Mouse (Mus musculus) limb, embryonic 11.5 days (tissue): ENCODE measurements around the gene Sdk2. TPM values are rescaled to one million over a fixed set of nuclear protein-coding genes. Genes with fewer than 3 reads are reported as not detected.

ENCODE experiments used
- ATAC-seq: fragments of 200-750 bp; cut with Nextera tagmentation; 2 replicates; pipeline ENCODE4 v1.8.0; 2017; ENCODE audit warnings: low read depth; ENCODE audit not compliant: insufficient number of reproducible peaks, low FRiP score, low TSS enrichment
- DNase-seq: peaks from one replicate; pipeline ENCODE4 v3.0.0-alpha.2; 2015; ENCODE audit warnings: low spot score
- H3K27ac ChIP-seq: fragments of 300-500 bp; sonication (generic); replicated peaks from 2 replicates; pipeline ENCODE4 v1.5.1; 2014; ENCODE audit warnings: low read depth, mild to moderate bottlenecking, low read length
- H3K27me3 ChIP-seq: fragments of 300-500 bp; sonication (generic); 2 replicates; pipeline ENCODE4 v1.6.1; 2014; ENCODE audit warnings: mild to moderate bottlenecking, low read length, mixed read lengths; ENCODE audit not compliant: control insufficient read depth, insufficient read depth
- H3K36me3 ChIP-seq: fragments of 300-500 bp; sonication (generic); 2 replicates; pipeline ENCODE4 v1.6.1; 2014; ENCODE audit warnings: mild to moderate bottlenecking, low read length, moderate library complexity, mixed read lengths; ENCODE audit not compliant: control insufficient read depth, insufficient read depth
- H3K4me1 ChIP-seq: fragments of 300-500 bp; sonication (generic); 2 replicates; pipeline ENCODE4 v1.6.1; 2014; ENCODE audit warnings: low read length, mixed read lengths; ENCODE audit not compliant: control insufficient read depth, insufficient read depth
- H3K4me2 ChIP-seq: fragments of 300-500 bp; sonication (generic); 2 replicates; pipeline ENCODE4 v1.6.1; 2014; ENCODE audit warnings: low read depth, mild to moderate bottlenecking, moderate library complexity; ENCODE audit not compliant: severe bottlenecking
- H3K4me3 ChIP-seq: fragments of 300-500 bp; sonication (generic); 2 replicates; pipeline ENCODE4 v1.5.1; 2014; ENCODE audit warnings: low read depth, low read length
- H3K9ac ChIP-seq: fragments of 300-500 bp; sonication (generic); 2 replicates; pipeline ENCODE4 v1.6.1; 2014; ENCODE audit warnings: mild to moderate bottlenecking, low read length
- H3K9me3 ChIP-seq: fragments of 300-500 bp; sonication (generic); 2 replicates; pipeline ENCODE4 v1.6.1; 2016; ENCODE audit warnings: low read length; ENCODE audit not compliant: control insufficient read depth
- WGBS: fragments of 180-500 bp; shearing (Covaris S2); extraction: QIAGEN DNeasy Blood & Tissue Kit; methylation state at CpG from one replicate; pipeline ENCODE4 v1.1.7; 2014; 5-methylcytosine and 5-hydroxymethylcytosine counted together
- polyA plus RNA-seq: library from polyadenylated mRNA; unstranded; fragments of >200 nt; fragmentation: Nextera tagmentation; extraction: Ambion mirVana; gene quantifications from 2 replicates; pipeline ENCODE4 v1.2.1, GENCODE M21; 2014

Sdk2 gene
- polyA plus RNA-seq, 1 experiment from 2014 or later: 0.60 TPM

DNA sequence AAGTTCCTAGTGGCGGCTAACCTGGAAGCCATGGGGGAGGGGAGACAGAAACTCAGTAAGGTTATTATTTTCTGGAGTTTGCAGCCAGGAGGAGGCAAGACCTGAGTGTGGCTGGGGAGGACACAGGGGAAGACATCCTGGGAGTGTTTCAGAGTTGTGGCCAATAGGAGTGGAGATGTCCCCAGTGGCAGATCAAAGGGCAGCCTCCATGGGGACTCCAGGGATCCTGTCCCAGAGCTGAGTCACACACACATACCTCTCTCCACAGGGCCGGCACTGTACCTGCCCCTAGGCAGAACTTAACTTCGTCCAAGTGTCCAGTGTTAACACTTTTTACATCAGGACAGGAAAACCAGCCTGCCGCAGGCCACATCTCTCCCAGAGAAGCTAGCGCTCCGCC is 331.7 kb downstream of the Sdk2 start:
- ATAC-seq: no peak
- no peak overlapping the region for H3K9ac ChIP-seq
- no peaks in the 10 kb centered on the region for H3K27me3 ChIP-seq
- H3K27ac ChIP-seq: no peak overlapping the region
- no peak overlapping the region for H3K4me2 ChIP-seq
- H3K4me1 ChIP-seq: peaks cover 25% of the 10 kb centered on the region
- H3K36me3 ChIP-seq: no peaks in the 10 kb centered on the region; the same call in 1 of the 2 replicates
- H3K4me3 ChIP-seq: no peak overlapping the region
- 67% methylated on average over 6 of the region's 6 CpGs for WGBS
- DNase-seq: no peak
- H3K9me3 ChIP-seq: no peaks in the 10 kb centered on the region

DNA sequence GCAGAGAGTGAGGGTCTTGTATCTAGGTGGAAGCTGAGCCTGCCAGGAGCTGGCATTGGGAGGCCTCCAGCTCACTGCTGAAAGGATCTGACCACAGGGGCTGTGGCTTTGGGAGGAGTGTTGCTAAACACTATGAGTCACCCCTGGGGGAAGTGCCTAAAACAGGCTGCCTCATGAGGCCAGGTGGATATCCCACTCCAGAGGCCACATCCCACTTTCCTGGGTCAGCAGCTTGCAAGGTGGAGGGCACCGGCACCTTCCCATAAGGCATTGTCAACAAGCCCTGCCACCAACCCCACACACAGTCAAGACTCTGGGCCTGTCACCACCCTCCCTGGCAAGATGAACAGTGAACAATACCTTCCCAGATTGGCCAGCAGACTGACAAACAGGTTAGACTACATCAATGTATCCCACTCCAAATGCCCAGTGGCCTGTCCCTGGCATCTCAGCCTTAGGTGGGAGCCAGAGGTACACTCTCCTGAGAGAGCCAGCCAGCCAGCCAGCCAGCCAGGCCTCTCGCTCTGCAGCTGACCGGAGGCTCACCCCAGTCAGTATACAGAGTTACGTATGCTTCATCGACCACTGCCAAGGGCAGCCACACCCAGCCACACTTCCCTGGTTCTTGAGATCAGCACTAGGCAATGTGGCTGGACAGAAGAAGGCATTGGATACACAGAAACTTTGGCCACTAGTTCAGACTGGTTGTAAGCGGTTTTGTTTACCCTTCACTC is 333.0 kb downstream of the Sdk2 start:
- no peak for DNase-seq
- 83% methylated on average over 6 of the region's 6 CpGs for WGBS

DNA sequence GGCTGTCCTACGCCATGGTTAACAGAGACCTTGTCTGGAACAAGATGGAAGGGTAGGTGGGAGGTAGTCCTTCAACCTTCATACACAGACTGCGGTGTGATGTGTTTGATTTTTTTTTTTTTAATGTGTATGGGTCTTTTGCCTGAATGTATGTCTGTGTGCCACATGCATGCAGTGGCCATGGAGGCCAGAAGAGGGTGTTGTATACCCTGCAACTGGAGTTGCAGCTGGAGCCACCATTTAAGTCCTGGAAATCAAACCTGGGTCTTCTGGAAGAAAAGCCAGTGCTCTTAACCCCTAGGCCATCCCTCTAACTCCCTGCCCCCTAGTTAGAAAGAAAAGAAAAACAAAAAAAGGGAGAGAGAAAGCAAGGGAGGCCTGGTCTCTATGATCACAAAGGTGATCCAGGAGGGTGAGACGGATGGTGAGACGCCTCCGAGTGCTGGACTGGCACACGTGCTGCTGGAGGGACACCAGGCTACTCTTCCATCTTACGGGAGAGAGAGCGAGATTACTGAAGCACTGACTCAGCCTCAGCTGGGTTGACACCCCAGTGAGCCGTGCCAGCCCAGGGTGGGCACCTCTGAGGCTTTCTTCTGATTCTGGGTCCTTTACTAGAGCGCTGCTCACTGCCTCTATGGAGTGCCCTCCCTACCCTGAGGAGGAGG is 334.8 kb downstream of the Sdk2 start:
- no peaks in the 10 kb centered on the region for H3K27me3 ChIP-seq
- H3K27ac ChIP-seq: no peak overlapping the region
- H3K4me2 ChIP-seq: no peak overlapping the region
- H3K4me3 ChIP-seq: no peak overlapping the region
- no peaks in the 10 kb centered on the region for H3K9me3 ChIP-seq
- no peak overlapping the region for H3K9ac ChIP-seq
- H3K4me1 ChIP-seq: peaks cover 34% of the 10 kb centered on the region
- 91% methylated on average over 10 of the region's 10 CpGs for WGBS
- ATAC-seq: no peak
- peaks cover 14% of the 10 kb centered on the region for H3K36me3 ChIP-seq
- no peak for DNase-seq

More for the DNA sequence above, 333.0 kb downstream of the Sdk2 start:
- Histone ChIP-seq H3K9me3 (no peaks in the 10 kb centered on the region), H3K4me3 (no peak overlapping the region), H3K36me3 (peaks cover 2% of the 10 kb centered on the region; the same call in 1 of the 2 replicates), H3K27ac (no peak overlapping the region), H3K4me1 (peaks cover 18% of the 10 kb centered on the region), H3K27me3 (no peaks in the 10 kb centered on the region), H3K9ac (no peak overlapping the region), H3K4me2 (no peak overlapping the region)
- ATAC-seq: no peak

- Histone ChIP-seq H3K4me1 (peaks cover 42% of the 10 kb centered on the region), H3K9me3 (no peaks in the 10 kb centered on the region), H3K4me3 (no peak overlapping the region), H3K9ac (no peak overlapping the region), H3K27me3 (no peaks in the 10 kb centered on the region), H3K4me2 (no peak overlapping the region), H3K27ac (no peak overlapping the region), H3K36me3 (peaks cover 25% of the 10 kb centered on the region)
- no peak for ATAC-seq
- WGBS: 74% methylated on average over 3 of the region's 3 CpGs
- DNase-seq: no peak
These were observed 336.0 kb downstream of the Sdk2 start for GRCm38 (mm10) chr11:113730879-113731278.

GRCm38 (mm10) chr11:113729917-113730316 is 336.9 kb downstream of the Sdk2 start:
- Histone ChIP-seq H3K36me3 (peaks cover 28% of the 10 kb centered on the region), H3K4me1 (peaks cover 40% of the 10 kb centered on the region), H3K4me2 (no peak overlapping the region), H3K4me3 (no peak overlapping the region), H3K9ac (no peak overlapping the region), H3K27me3 (no peaks in the 10 kb centered on the region), H3K9me3 (no peaks in the 10 kb centered on the region), H3K27ac (no peak overlapping the region)
- ATAC-seq (no peak), DNase-seq (no peak)
- 50% methylated on average over 8 of the region's 8 CpGs for WGBS

DNA sequence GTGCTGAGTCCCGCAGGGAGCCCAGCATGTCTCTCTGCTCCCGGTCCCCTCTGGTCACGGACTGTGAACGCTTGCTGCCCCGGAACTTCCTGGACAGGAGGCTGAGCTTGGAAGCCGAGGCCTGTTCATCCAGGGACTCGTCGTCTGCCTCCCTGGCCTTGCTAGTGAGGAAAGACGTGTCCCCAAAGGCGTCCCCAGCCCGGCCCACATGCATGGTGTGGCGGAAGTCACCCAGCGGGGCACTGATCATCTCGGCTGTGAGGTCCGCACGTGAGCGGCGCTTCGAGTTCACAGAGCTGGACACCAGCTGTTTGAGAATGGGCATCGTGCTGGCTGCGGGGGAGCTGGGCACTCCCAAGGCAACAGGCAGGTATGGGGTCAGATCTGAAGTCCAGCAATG is 337.6 kb downstream of the Sdk2 start:
- 0 out of 2 replicates have a peak overlapping the region, but pooled peaks have one; percentile 10 for H3K27ac ChIP-seq
- H3K9me3 ChIP-seq: no peaks in the 10 kb centered on the region
- H3K36me3 ChIP-seq: peaks cover 28% of the 10 kb centered on the region
- ATAC-seq: no peak
- no peaks in the 10 kb centered on the region for H3K27me3 ChIP-seq
- no peak overlapping the region for H3K4me3 ChIP-seq
- H3K4me1 ChIP-seq: peaks cover 38% of the 10 kb centered on the region
- no peak for DNase-seq
- no peak overlapping the region for H3K9ac ChIP-seq
- no peak overlapping the region for H3K4me2 ChIP-seq
- WGBS: 87% methylated on average over 21 of the region's 21 CpGs

GRCm38 (mm10) chr11:113727992-113728391 is 338.9 kb downstream of the Sdk2 start:
- Histone ChIP-seq H3K4me3 (no peak overlapping the region), H3K9ac (no peak overlapping the region), H3K27ac (peak overlapping the region; percentile 17), H3K9me3 (no peaks in the 10 kb centered on the region), H3K4me1 (peaks cover 38% of the 10 kb centered on the region), H3K4me2 (no peak overlapping the region), H3K36me3 (peaks cover 28% of the 10 kb centered on the region), H3K27me3 (no peaks in the 10 kb centered on the region)
- WGBS: 16% methylated on average over 6 of the region's 6 CpGs
- DNase-seq (peak; percentile 75), ATAC-seq (peak; percentile 13; the same call in 1 of the 2 replicates)

DNA sequence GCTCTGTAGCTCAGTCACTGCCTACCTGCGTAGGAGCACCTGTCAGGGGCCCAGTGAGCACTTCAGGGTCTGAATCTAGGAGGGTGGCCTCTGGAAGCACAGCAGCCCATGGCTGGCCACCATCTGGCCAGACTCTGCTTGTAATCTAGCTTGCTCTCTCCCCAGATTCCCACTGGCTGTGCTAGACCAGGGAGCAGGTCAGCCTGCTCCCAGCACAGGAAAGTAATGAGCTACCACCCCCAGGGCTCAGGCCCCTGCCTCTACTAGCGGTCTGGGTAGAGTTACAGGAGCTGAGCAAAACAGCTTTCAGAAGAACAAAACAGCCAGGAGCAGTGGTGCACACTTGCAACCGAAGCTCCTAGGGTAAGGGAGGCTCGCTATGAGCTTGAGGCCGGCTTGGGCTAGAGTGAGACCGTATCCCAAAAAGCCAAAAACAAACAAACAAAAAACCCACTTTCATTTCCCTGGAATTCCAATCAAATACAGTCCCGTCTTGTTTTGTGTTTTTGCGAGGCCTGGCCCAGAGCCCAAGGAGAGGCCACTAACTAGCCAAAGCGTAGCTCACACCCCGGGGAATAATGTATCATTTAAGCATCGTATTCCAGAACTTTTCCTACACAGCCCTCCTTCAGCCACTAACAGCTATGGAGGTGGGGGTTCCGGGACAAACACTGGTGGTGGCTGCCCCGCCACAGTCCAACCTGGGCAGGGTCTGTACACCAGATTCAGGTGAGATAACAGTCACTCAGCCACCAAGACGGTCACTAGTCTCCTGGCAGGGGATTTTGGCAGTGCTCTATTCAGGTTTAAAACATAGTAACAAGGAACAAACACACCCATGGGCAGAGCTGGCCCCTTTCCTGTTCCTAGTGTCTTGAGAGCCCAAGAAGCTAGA is 339.6 kb downstream of the Sdk2 start:
- peak; percentile 41 for DNase-seq

More for the DNA sequence above, 339.6 kb downstream of the Sdk2 start:
- H3K4me1 ChIP-seq: peaks cover 38% of the 10 kb centered on the region
- no peak overlapping the region for H3K4me2 ChIP-seq
- ATAC-seq: no peak
- H3K27ac ChIP-seq: peak overlapping the region; percentile 17
- peaks cover 28% of the 10 kb centered on the region for H3K36me3 ChIP-seq
- H3K9me3 ChIP-seq: no peaks in the 10 kb centered on the region
- H3K9ac ChIP-seq: no peak overlapping the region
- H3K27me3 ChIP-seq: no peaks in the 10 kb centered on the region
- WGBS: 70% methylated on average over 14 of the region's 14 CpGs
- H3K4me3 ChIP-seq: no peak overlapping the region
